Comparison of ENCODE assay signal across 15 mouse cellular contexts in the genomic region with DNA sequence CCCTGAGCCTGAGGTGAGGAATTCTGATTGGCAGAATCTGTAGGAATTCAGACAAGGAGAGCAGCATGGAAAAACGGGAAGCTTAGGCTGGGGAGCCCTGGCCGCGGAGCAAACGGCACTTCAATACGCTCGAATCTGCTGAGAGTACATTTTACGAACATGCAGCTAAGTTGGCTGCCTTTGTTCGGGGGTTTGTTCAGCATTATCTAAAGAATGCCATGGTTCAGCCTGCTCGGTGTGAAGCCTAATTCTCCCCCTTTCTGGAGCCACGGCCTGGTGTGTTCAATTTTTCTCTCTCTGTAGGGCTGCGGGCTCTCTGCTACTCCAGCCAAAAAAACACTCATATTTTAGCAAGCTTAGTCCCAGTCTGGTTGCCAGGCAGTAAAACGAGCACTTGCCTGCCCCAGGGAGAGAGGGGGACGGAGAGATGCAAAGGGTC.
DNase-seq lines count a peak whose midpoint lies in the region; ATAC-seq and TF ChIP-seq lines count a peak whose summit lies in the region.
"Had no signal": no experiment of that assay in that cellular context is flagged by ENCODE, and none has a peak within 500 bp of the region (broad histone marks: within the 10 kb centered on the region; RNA-seq: fewer than 3 reads in every experiment).

No protein-coding gene starts in this region.

- H3K27me3 ChIP-seq in lung, embryonic 14.5 days (ENCODE audit: insufficient read depth, low read length): no peaks in the 10 kb centered on the region
- H3K27me3 ChIP-seq in forebrain, embryonic 14.5 days (replicated peaks; ENCODE audit: control insufficient read depth, insufficient read depth, low read length): no peaks in the 10 kb centered on the region
- H3K27me3 ChIP-seq in limb, embryonic 14.5 days (ENCODE audit: control insufficient read depth, insufficient read depth, low read length): no peaks in the 10 kb centered on the region
- H3K27me3 ChIP-seq in neural tube, embryonic 14.5 days (ENCODE audit: control insufficient read depth, insufficient read depth, low read length): peaks cover 11% of the 10 kb centered on the region; the same call in 1 of the 2 replicates
- H3K27me3 ChIP-seq: CH12.LX had no signal

- no peaks in the 10 kb centered on the region for H3K9me3 ChIP-seq in lung, embryonic 14.5 days (ENCODE audit: low read depth, low read length)
- no peaks in the 10 kb centered on the region for H3K9me3 ChIP-seq in forebrain, embryonic 14.5 days (replicated peaks; ENCODE audit: control insufficient read depth, low read length)
- no peaks in the 10 kb centered on the region for H3K9me3 ChIP-seq in limb, embryonic 14.5 days (ENCODE audit: control insufficient read depth, low read length)
- H3K9me3 ChIP-seq in neural tube, embryonic 14.5 days (ENCODE audit: control insufficient read depth, low read length): no peaks in the 10 kb centered on the region

- no peak overlapping the region for H3K9ac ChIP-seq in lung, embryonic 14.5 days
- peak overlapping the region; percentile 18; the same call in 1 of the 2 replicates for H3K9ac ChIP-seq in forebrain, embryonic 14.5 days (ENCODE audit: low read length)
- H3K9ac ChIP-seq in limb, embryonic 14.5 days (ENCODE audit: low read depth, low read length, severe bottlenecking): no peak overlapping the region
- no peak overlapping the region for H3K9ac ChIP-seq in neural tube, embryonic 14.5 days (replicated peaks; ENCODE audit: low read depth, low read length)

- H3K4me2 ChIP-seq in lung, embryonic 14.5 days: no peak overlapping the region
- H3K4me2 ChIP-seq in forebrain, embryonic 14.5 days (ENCODE audit: low read length): peak overlapping the region; percentile 20; the same call in 1 of the 2 replicates
- peak overlapping the region; percentile 28; the same call in 1 of the 2 replicates for H3K4me2 ChIP-seq in limb, embryonic 14.5 days (replicated peaks; ENCODE audit: low read depth, low read length, severe bottlenecking)
- H3K4me2 ChIP-seq in neural tube, embryonic 14.5 days (ENCODE audit: low read depth, low read length): peak overlapping the region; percentile 14; the same call in 1 of the 2 replicates

- WGBS in lung, embryonic 14.5 days: 18% methylated on average over 13 of the region's 13 CpGs
- 3% methylated on average over 13 of the region's 13 CpGs for WGBS in forebrain, embryonic 14.5 days
- 3% methylated on average over 13 of the region's 13 CpGs for WGBS in limb, embryonic 14.5 days
- WGBS in neural tube, embryonic 14.5 days: 3% methylated on average over 13 of the region's 13 CpGs

- no peaks in the 10 kb centered on the region for H3K4me1 ChIP-seq in lung, embryonic 14.5 days (ENCODE audit: insufficient read depth)
- peaks cover 14% of the 10 kb centered on the region for H3K4me1 ChIP-seq in forebrain, embryonic 14.5 days (ENCODE audit: control insufficient read depth, insufficient read depth, low read length)
- H3K4me1 ChIP-seq in limb, embryonic 14.5 days (ENCODE audit: control insufficient read depth, insufficient read depth, low read length): peaks cover 11% of the 10 kb centered on the region
- peaks cover 13% of the 10 kb centered on the region; the same call in 1 of the 2 replicates for H3K4me1 ChIP-seq in neural tube, embryonic 14.5 days (ENCODE audit: control insufficient read depth, insufficient read depth, low read length)

- H3K4me3 ChIP-seq in lung, embryonic 14.5 days (ENCODE audit: low read depth, low read length): no peak overlapping the region
- H3K4me3 ChIP-seq in forebrain, embryonic 14.5 days (ENCODE audit: low read depth, low read length): no peak overlapping the region
- no peak overlapping the region for H3K4me3 ChIP-seq in limb, embryonic 14.5 days (replicated peaks; ENCODE audit: low read length)
- H3K4me3 ChIP-seq in neural tube, embryonic 14.5 days (ENCODE audit: low read depth, low read length): no peak overlapping the region

- DNase-seq in lung, embryonic 14.5 days: peak; percentile 33
- DNase-seq in lung, postnatal 36 days: no peak
- DNase-seq in forebrain, embryonic 14.5 days (ENCODE audit: low spot score): peak; percentile 73
- DNase-seq in limb, embryonic 14.5 days (ENCODE audit: low spot score): peak; percentile 56
- DNase-seq in retina, embryonic 14.5 days (ENCODE audit: low spot score): no peak
- DNase-seq in adrenal gland, adult (ENCODE audit: inconsistent age in 2 of 2, low spot score in 1 of 2): no peak
- DNase-seq: gastrocnemius, postnatal 25 days; layer of hippocampus, postnatal 36 days; lung, adult 2 months; spleen, adult 18-20 months; thymus, postnatal 14 days had no signal

- no peak for TF ChIP-seq CTCF in lung, embryonic 14.5 days (IDR thresholded peaks at IDR 0.05; ENCODE audit: low read depth)

- H3K27ac ChIP-seq in lung, embryonic 14.5 days (ENCODE audit: low read depth): no peak overlapping the region
- H3K27ac ChIP-seq in forebrain, embryonic 14.5 days (ENCODE audit: low read depth, low read length): no peak overlapping the region
- peak overlapping the region; percentile 35 for H3K27ac ChIP-seq in limb, embryonic 14.5 days (replicated peaks; ENCODE audit: low read depth, low read length)
- no peak overlapping the region for H3K27ac ChIP-seq in neural tube, embryonic 14.5 days (ENCODE audit: low read depth, low read length)

- no peak for ATAC-seq in lung, embryonic 14.5 days (ENCODE audit: insufficient read depth)
- peak; percentile 69 for ATAC-seq in forebrain, embryonic 14.5 days
- 0 out of 2 replicates have a peak, but pooled peaks have one; percentile 50 for ATAC-seq in limb, embryonic 14.5 days (ENCODE audit: low FRiP score, low read depth)
- peak; percentile 36 for ATAC-seq in neural tube, embryonic 14.5 days (ENCODE audit: low read depth)
- ATAC-seq in erythroid progenitor cell, adult 5-6 weeks (replicated peaks; ENCODE audit: low FRiP score, poor library complexity, severe bottlenecking): no peak
- ATAC-seq: intestine, embryonic 16.5 days had no signal

- no peak for TF ChIP-seq POLR2A in limb, embryonic 14.5 days (IDR thresholded peaks at IDR 0.05; ENCODE audit: borderline replicate concordance, extremely low read depth, insufficient read depth, insufficient read length)

- no peaks in the 10 kb centered on the region for H3K36me3 ChIP-seq in lung, embryonic 14.5 days (ENCODE audit: insufficient read depth)
- no peaks in the 10 kb centered on the region for H3K36me3 ChIP-seq in forebrain, embryonic 14.5 days (ENCODE audit: control insufficient read depth, insufficient read depth, low read length)
- no peaks in the 10 kb centered on the region for H3K36me3 ChIP-seq in limb, embryonic 14.5 days (ENCODE audit: control insufficient read depth, insufficient read depth, low read length)
- H3K36me3 ChIP-seq in neural tube, embryonic 14.5 days (ENCODE audit: control insufficient read depth, insufficient read depth, low read length): no peaks in the 10 kb centered on the region

Comparison
In these comparisons a context has a peak if more than half of its experiments do, and no peak if none do; other contexts are left out.
1. DNase-seq: peak in lung, embryonic 14.5 days (single experiment), forebrain, embryonic 14.5 days (single experiment) and limb, embryonic 14.5 days (single experiment); none in lung, postnatal 36 days (single experiment), retina, embryonic 14.5 days (single experiment) and adrenal gland, adult (0 of 2).
2. ATAC-seq: peak in forebrain, embryonic 14.5 days (single experiment), limb, embryonic 14.5 days (single experiment) and neural tube, embryonic 14.5 days (single experiment); none in lung, embryonic 14.5 days (single experiment) and erythroid progenitor cell, adult 5-6 weeks (single experiment).